Mouse (Mus musculus) telencephalon, adult 2 months (tissue): ENCODE data around the gene Chn2.

ENCODE experiments used
- DNase-seq: peaks from one replicate; pipeline ENCODE4 v3.0.0-alpha.2; 2011; ENCODE audit warnings: low read depth, low spot score

The Chn2 gene

DNA sequence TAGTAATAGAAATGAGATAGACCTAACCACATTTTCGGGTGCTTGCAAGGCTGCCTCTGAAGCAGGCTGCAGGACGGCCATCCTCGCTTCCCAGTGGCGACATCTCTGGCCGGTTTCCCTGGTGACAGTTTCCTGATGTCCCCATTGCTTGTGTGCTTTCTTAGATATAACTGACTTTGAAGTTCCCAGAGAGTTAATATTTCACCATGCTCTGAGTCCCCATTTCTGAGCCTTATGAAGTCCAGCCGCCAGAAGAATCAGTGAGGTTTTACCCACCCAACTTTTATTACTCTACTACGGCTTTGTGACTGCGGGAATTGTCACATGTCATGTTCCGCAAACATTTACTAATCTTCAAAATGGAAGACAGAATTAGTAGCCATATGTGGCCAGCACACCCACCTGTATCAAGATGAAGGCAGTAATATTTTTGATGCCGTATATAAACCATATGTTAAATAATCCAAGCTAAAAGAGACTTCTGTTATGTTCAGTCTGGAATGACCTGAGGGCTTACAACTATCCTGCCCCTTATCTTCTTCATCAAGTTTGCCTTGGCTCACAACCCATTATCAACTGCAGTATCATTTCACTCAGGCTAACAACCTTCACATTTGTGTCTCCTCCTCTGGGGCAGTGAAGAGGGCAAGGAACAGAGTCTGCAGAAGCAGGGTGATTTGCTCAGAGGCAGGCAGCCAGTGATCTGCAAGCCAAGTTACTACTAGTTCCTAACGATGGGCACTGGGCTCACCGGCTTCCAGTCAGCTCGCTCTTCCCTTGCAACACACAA is 192.6 kb downstream of the Chn2 start:
- no peak for DNase-seq

GRCm38 (mm10) chr6:54236441-54236840 is 197.1 kb downstream of the Chn2 start:
- no peak for DNase-seq

- DNase-seq = no peak
These were observed 202.4 kb downstream of the Chn2 start for GRCm38 (mm10) chr6:54241761-54242160.

DNA sequence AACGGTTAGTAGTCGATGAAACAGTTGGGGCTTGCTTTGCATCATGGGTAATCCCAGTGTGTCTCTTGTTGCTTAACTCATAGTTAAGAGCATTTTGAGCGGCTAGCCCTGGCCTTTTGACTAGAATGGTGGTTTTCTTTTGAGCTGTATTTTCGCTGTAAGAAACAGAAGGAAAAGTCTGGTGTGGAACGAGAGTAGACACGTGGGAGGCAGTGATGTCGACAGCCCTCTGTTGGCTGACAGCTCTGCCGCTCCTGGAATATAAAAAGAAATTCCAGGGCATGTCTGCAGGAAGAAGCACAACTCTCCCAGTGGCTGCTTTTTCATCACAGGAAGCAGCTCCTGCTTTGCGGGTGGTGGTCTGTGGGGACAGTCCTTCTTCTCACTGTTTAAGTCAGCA is 202.9 kb downstream of the Chn2 start:
- DNase-seq = peak; percentile 85

DNA sequence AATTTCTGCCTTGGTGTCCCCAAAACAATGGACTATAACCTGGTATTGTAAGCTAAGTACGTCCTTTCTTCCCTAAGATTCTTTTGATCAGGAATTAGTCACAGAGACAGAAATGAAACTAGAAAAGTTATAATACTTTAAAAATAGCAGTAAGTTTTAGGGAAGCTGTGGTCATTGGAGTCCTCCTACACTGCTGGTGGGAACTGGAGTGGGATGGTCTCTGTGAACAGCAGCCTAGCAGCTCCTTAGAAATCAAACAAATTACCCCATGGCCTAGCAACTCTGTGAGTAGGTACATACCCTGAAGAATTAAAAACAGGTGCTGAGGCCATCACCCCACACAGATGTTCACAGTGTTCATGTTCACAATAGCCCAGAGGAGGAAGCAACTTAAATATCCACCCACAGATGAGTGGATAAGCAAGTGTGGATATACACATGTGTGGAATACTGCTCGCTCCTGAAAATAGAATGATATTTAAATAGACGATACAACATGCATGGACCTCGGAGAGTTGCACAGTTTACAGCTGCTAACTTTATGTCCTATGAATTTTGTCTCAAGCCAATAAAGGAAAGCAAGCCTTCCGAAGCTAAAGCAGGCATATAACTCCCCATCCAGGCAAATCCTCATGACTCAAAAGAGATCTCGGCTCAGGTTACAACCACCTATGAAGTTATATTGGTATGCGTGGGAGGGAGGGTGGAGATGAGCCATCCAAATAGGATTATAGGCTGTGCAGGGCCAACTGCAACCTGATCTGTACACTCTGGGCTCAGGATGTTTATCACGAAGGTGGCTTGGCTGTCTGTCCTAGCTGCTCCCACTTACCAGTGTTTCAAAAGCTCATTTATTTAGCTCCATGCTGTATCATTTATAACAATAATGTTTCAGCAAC is 209.2 kb downstream of the Chn2 start:
- DNase-seq = no peak

- DNase-seq = no peak
These were observed 212.2 kb downstream of the Chn2 start for GRCm38 (mm10) chr6:54251401-54252191.

DNA sequence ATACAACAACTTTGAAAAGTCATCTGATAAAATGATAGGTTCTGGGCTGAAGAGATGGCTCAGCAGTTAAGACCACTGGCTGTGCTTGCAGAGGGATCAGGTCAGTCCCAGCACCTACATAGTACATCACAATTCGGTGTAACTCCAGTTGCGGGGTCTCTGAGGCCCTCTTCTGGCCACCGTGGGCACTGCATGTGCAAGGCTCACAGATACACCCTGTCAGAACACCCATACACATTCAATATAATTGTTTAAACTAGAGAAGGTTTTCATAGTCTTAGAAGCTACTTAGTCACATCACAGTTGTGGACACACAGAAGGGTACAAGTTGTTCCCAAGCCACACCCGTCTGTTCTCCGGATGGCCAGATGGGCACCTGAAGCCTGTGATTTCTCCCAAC is 213.9 kb downstream of the Chn2 start:
- DNase-seq = no peak

- DNase-seq = no peak
These were observed 214.5 kb downstream of the Chn2 start for GRCm38 (mm10) chr6:54253881-54254280.

DNA sequence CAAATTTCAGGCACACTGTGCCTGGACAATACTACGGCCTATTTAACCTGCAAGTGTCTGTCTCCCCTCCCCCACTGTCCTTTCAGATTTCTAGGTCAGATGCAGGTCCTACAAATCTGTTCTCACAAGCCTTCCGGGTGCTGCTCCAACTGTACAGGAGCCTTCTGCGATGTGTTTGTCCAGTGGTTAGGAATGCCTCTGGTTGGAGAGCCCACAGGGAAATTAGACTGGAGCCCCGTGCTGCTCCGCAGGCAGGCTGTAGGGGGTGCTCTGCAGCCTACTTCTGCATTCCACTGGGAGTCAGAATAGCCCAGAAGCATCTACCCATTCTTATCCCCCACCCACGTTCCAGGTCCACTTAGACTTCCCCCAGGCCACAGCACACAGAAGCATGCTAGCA is 215.4 kb downstream of the Chn2 start:
- no peak for DNase-seq

DNA sequence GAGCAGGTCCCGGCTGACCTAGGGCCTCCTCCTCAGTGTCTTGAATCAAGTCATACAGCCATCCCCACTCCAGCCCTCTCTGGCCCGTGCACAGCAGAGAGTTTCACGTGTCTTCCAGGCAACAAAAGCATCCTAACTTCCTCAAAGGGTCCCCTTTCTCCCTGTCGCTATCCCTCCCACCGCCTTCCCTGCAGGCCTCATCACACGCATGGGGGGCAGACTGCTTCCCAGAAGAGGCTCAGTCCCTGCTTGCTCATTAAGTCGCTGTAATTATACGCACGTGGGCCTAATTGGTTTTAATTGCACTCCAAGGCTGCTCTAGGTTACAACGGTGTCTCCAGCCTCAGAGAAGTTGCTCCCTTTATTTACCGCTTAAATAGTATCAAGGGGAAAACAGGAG is 216.0 kb downstream of the Chn2 start:
- DNase-seq = no peak

DNA sequence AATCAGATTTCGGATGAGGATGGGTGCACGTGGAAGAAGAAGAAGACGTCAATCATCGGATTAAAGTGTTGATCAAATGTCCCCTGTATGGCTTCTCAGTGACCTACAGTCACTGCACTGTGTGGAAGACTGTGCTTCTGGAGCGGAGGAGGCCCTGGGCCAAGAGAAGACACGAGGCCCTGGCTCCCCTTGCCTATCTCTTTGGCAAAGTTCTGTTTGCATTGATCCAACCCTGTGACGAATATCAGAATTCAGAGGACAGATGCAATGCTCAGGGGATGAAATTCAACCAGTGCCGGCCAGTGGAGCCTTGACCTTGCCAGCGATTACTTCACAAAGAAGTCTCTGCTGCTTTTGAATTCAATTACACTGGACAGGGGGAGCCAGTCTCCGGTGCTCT is 217.0 kb downstream of the Chn2 start:
- DNase-seq = no peak

DNA sequence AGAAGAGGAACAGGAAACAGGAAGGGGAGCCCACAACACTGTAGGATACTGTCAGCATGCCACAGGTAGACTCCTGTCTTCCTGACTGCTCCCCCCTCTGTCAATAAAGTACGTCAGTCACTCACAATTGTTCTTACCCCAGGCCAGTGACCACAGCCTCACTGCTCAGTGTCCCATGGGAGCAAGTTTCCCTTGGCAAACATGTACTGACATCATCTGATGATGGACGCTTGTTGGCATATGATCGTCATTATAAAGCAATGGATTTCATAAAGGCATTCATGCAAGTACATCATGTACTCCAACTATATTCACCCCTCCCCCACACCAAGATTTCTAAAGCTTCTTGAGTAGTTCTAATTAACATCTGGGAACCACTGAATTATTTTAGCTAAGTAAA is 218.2 kb downstream of the Chn2 start:
- no peak for DNase-seq

- DNase-seq = no peak
These were observed 219.1 kb downstream of the Chn2 start for GRCm38 (mm10) chr6:54258462-54258861.

DNA sequence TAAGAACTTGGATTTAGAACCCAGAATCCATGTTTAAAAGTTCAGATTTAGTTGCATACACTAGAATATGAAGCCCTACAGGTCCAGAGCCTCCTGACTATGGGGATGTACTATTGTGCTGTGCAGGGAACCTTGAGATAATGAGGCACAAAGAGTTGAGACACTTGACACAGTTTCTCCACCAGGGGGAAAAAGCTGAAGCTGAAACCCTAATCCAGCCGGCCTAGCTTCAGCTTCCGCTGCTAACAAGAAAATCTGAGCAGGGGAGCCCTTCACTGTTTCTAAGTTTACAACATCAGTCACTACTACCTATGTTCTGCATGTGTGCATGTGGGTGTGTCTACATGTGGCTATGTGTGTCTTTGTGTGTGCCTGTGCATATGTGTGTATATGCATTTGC is 223.4 kb downstream of the Chn2 start:
- no peak for DNase-seq

DNA sequence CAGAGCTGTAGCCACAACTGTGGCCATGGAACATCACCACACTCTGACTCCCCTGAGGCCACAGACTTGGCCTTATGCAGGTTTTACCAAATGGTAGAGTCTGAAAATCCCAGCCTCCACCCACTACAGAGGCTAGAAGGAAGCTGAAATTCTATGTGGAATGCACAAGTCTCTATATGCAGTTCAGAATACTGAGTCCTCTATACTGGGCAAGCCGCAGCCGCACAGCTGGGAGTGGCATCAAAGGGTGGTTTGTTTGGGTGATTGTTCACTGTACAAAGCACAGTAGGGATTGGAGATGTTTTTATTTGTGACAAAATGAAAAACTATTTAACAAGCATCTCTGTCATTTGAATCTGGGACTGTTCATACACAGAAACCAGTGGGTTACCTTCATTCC is 224.5 kb downstream of the Chn2 start:
- DNase-seq = no peak

GRCm38 (mm10) chr6:54264537-54264936 is 225.2 kb downstream of the Chn2 start:
- DNase-seq = no peak

DNA sequence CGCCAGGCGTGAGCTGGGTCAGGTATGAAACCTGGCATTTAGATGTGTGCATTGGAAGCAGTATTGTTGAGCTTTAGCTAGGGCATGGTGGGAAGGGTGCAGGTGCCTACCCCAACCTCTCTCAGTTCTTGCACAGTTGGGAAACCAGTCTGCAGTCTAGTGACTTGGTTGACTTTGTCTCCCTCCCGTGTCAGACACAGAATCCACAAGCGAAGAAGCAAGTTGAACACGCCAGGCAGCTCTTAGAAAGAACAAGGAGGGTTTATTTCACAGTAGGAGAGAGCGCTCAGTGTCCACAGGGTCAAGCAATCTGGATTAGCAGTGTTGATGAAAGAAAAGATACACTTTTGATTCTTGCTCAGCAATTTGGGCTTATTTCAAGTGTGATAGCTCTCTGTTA is 226.0 kb downstream of the Chn2 start:
- no peak for DNase-seq

GRCm38 (mm10) chr6:54272556-54273378 is 233.4 kb downstream of the Chn2 start:
- no peak for DNase-seq

- DNase-seq = peak; percentile 61
These were observed 234.0 kb downstream of the Chn2 start for GRCm38 (mm10) chr6:54273379-54273730.

GRCm38 (mm10) chr6:54277234-54277633 is 237.9 kb downstream of the Chn2 start:
- DNase-seq = no peak

GRCm38 (mm10) chr6:54277828-54278227 is 238.5 kb downstream of the Chn2 start:
- no peak for DNase-seq
